Mouse (Mus musculus) heart, postnatal 25 days (tissue): ENCODE data around the gene Birc7. TPM values are rescaled to one million over a fixed set of nuclear protein-coding genes. Genes with fewer than 3 reads are reported as not detected.

Source experiments
- DNase-seq: peaks from one replicate; pipeline ENCODE4 v3.0.0; 2022; ENCODE audit warnings: low spot score
- intact Hi-C: fragments of 180-260 bp; cut with DNase I; formaldehyde crosslinking; loops from one replicate; pipeline ENCODE4 v1.15.1; 2025
- total RNA-seq, 2 experiments: library from RNA; stranded (reverse); gene quantifications; 2 replicates each; pipeline ENCODE4 v1.2.3; 2021

Birc7 gene
- total RNA-seq, 2 experiments from 2014 or later: not detected

GRCm38 (mm10) chr2:180904435-180905208 lies 24.2 kb upstream of the Birc7 start:
- DNase-seq: no peak
- intact Hi-C loops: no loop called here

- no peak for DNase-seq
- intact Hi-C loops: no loop called here
Measured at GRCm38 (mm10) chr2:180905556-180906221, 23.1 kb upstream of the Birc7 start.

GRCm38 (mm10) chr2:180910928-180911327 lies 17.9 kb upstream of the Birc7 start:
- intact Hi-C loops: no loop called here
- no peak for DNase-seq

- no peak for DNase-seq
- intact Hi-C loops: no loop called here
Measured at GRCm38 (mm10) chr2:180915886-180916433, 12.9 kb upstream of the Birc7 start.

GRCm38 (mm10) chr2:180919913-180920809 lies 8.7 kb upstream of the Birc7 start:
- intact Hi-C loops: no loop called here
- DNase-seq: no peak

GRCm38 (mm10) chr2:180920810-180921400 lies 7.9 kb upstream of the Birc7 start, which contains the start of gene Ythdf1:
Ythdf1 (minus strand) TSS chr2:180920949.
- DNase-seq: peak; percentile 94
- intact Hi-C loops: no loop called here

GRCm38 (mm10) chr2:180922739-180923138 lies 6.1 kb upstream of the Birc7 start:
- intact Hi-C loops: no loop called here
- no peak for DNase-seq

- DNase-seq: peak; percentile 30
- intact Hi-C loops: loop anchor here (1.0 kb wide), 1 partner anchor 38 kb away; no protein-coding TSS in a partner anchor
Measured at GRCm38 (mm10) chr2:180925176-180925575, 3.6 kb upstream of the Birc7 start.

- DNase-seq: no peak
- intact Hi-C loops: no loop called here
Measured at GRCm38 (mm10) chr2:180932418-180932817, 3.6 kb downstream of the Birc7 start.

- DNase-seq: no peak
- intact Hi-C loops: no loop called here
Measured at GRCm38 (mm10) chr2:180940187-180940586, 11.4 kb downstream of the Birc7 start.

- no peak for DNase-seq
- intact Hi-C loops: no loop called here
Measured at GRCm38 (mm10) chr2:180941869-180942268, 13.0 kb downstream of the Birc7 start.

GRCm38 (mm10) chr2:180949947-180950346 lies 21.1 kb downstream of the Birc7 start:
- no peak for DNase-seq

GRCm38 (mm10) chr2:180952731-180953171 lies 23.9 kb downstream of the Birc7 start:
- DNase-seq: no peak
- intact Hi-C loops: no loop called here

More at GRCm38 (mm10) chr2:180949947-180950346, 21.1 kb downstream of the Birc7 start:
- intact Hi-C loops: no loop called here

GRCm38 (mm10) chr2:180953638-180954037 lies 24.8 kb downstream of the Birc7 start:
- intact Hi-C loops: no loop called here

GRCm38 (mm10) chr2:180954061-180955047 lies 25.5 kb downstream of the Birc7 start, which contains the start of gene Nkain4:
Nkain4 (minus strand) TSS chr2:180954699.
- intact Hi-C loops: no loop called here
- no peak for DNase-seq

More at GRCm38 (mm10) chr2:180953638-180954037, 24.8 kb downstream of the Birc7 start:
- no peak for DNase-seq

- intact Hi-C loops: loop anchor here (5.0 kb wide), 1 partner anchor 152 kb away; no protein-coding TSS in a partner anchor
- DNase-seq: no peak
Measured at GRCm38 (mm10) chr2:180959605-180960004, 30.8 kb downstream of the Birc7 start.

- DNase-seq: no peak
- intact Hi-C loops: loop anchor here (5.0 kb wide), 1 partner anchor 153 kb away; no protein-coding TSS in a partner anchor
Measured at GRCm38 (mm10) chr2:180960187-180960586, 31.4 kb downstream of the Birc7 start.
